Mouse (Mus musculus) C2C12 (cell line): ENCODE measurements around the gene Rad51b. TPM values are rescaled to one million over a fixed set of nuclear protein-coding genes. Genes with fewer than 3 reads are reported as not detected.

Experiments
- H3K27me3 ChIP-seq: one replicate; pipeline ENCODE4 v1.6.1; 2011; ENCODE audit not compliant: control insufficient read depth, insufficient read depth, insufficient read length
- H3K36me3 ChIP-seq: one replicate; pipeline ENCODE4 v1.6.1; 2011; ENCODE audit not compliant: control insufficient read depth, insufficient read depth
- H3K4me3 ChIP-seq: one replicate; pipeline ENCODE4 v1.5.1; 2011; ENCODE audit warnings: mild to moderate bottlenecking, control low read depth; ENCODE audit not compliant: poor library complexity, insufficient read depth, severe bottlenecking
- H3K79me2 ChIP-seq: one replicate; pipeline ENCODE4 v1.6.1; 2011; ENCODE audit not compliant: control insufficient read depth, insufficient read depth
- H3K79me3 ChIP-seq: one replicate; pipeline ENCODE4 v1.6.1; 2011; ENCODE audit warnings: low read depth, control low read depth
- H3ac ChIP-seq: one replicate; pipeline ENCODE3; 2011; ENCODE audit warnings: low read depth; ENCODE audit not compliant: control insufficient read depth, insufficient read length
- CEBPB ChIP-seq: IDR thresholded peaks from one replicate; pipeline ENCODE4 v1.6.1; 2011; ENCODE audit warnings: low read depth, mild to moderate bottlenecking, control low read depth, moderate library complexity
- CTCF ChIP-seq: IDR thresholded peaks from one replicate; pipeline ENCODE4 v1.5.1; 2011; ENCODE audit not compliant: control insufficient read depth, insufficient read depth, insufficient read length
- FOSL1 ChIP-seq: IDR thresholded peaks from one replicate; pipeline ENCODE4 v1.8.0; 2011; ENCODE audit warnings: mild to moderate bottlenecking, low read length; ENCODE audit not compliant: poor library complexity, insufficient read depth, severe bottlenecking
- MAX ChIP-seq: IDR thresholded peaks from one replicate; pipeline ENCODE4 v1.6.1; 2011; ENCODE audit warnings: mild to moderate bottlenecking, control low read depth
- MYOD1 ChIP-seq: IDR thresholded peaks from one replicate; pipeline ENCODE4 v1.6.1; 2011; ENCODE audit warnings: low read depth; ENCODE audit not compliant: control insufficient read depth, insufficient read length
- MYOG ChIP-seq: IDR thresholded peaks from one replicate; pipeline ENCODE4 v1.6.1; 2011; ENCODE audit not compliant: control insufficient read depth, insufficient read length; ENCODE audit errors: extremely low read depth
- USF1 ChIP-seq: IDR thresholded peaks from one replicate; pipeline ENCODE4 v1.6.1; 2011; ENCODE audit warnings: low read depth, mild to moderate bottlenecking, control low read depth, moderate library complexity
- polyA plus RNA-seq: library from polyadenylated mRNA; unstranded; fragments of >200 nt; fragmentation: generic; extraction: Trizol; gene quantifications from one replicate; pipeline ENCODE4 v1.2.1, GENCODE M21; 2012; ENCODE audit warnings: missing spikeins

The Rad51b gene
- polyA plus RNA-seq, 1 experiment = 1.3 TPM

- TF ChIP-seq CTCF = no peak
- no peak for TF ChIP-seq USF1
- no peak for TF ChIP-seq MYOG
- TF ChIP-seq MAX = no peak
- no peak for TF ChIP-seq MYOD1
- TF ChIP-seq FOSL1 = no peak
- no peak for TF ChIP-seq CEBPB
- H3K4me3 ChIP-seq = no peak overlapping the region
Measured at GRCm38 (mm10) chr12:79377378-79377777, 80.3 kb downstream of the Rad51b start.

GRCm38 (mm10) chr12:79377861-79378260 is 80.8 kb downstream of the Rad51b start:
- Histone ChIP-seq H3K79me2 (no peaks in the 10 kb centered on the region), H3ac (no peak overlapping the region), H3K36me3 (no peaks in the 10 kb centered on the region), H3K4me3 (no peak overlapping the region), H3K79me3 (no peaks in the 10 kb centered on the region), H3K27me3 (no peaks in the 10 kb centered on the region)
- no peak for TF ChIP-seq CTCF
- TF ChIP-seq CEBPB = no peak
- no peak for TF ChIP-seq MYOG
- TF ChIP-seq MYOD1 = no peak
- no peak for TF ChIP-seq USF1
- TF ChIP-seq MAX = no peak
- TF ChIP-seq FOSL1 = no peak

More at GRCm38 (mm10) chr12:79377378-79377777, 80.3 kb downstream of the Rad51b start:
- H3K27me3 ChIP-seq = no peaks in the 10 kb centered on the region
- H3K79me3 ChIP-seq = no peaks in the 10 kb centered on the region
- no peaks in the 10 kb centered on the region for H3K36me3 ChIP-seq
- H3ac ChIP-seq = no peak overlapping the region
- no peaks in the 10 kb centered on the region for H3K79me2 ChIP-seq

GRCm38 (mm10) chr12:79380190-79380589 is 83.1 kb downstream of the Rad51b start:
- no peaks in the 10 kb centered on the region for H3K36me3 ChIP-seq
- no peaks in the 10 kb centered on the region for H3K79me3 ChIP-seq
- H3K27me3 ChIP-seq = no peaks in the 10 kb centered on the region
- no peaks in the 10 kb centered on the region for H3K79me2 ChIP-seq
- TF ChIP-seq MYOD1 (no peak), MYOG (no peak), CTCF (no peak), FOSL1 (no peak), CEBPB (no peak), USF1 (no peak), MAX (no peak)
- no peak overlapping the region for H3K4me3 ChIP-seq
- no peak overlapping the region for H3ac ChIP-seq

- Histone ChIP-seq H3K4me3 (no peak overlapping the region), H3K36me3 (no peaks in the 10 kb centered on the region), H3K79me2 (no peaks in the 10 kb centered on the region), H3K79me3 (no peaks in the 10 kb centered on the region), H3K27me3 (no peaks in the 10 kb centered on the region), H3ac (no peak overlapping the region)
- TF ChIP-seq MYOD1 (no peak), MYOG (no peak), CTCF (no peak), MAX (no peak), CEBPB (no peak), USF1 (no peak), FOSL1 (no peak)
Measured at GRCm38 (mm10) chr12:79381489-79381888, 84.4 kb downstream of the Rad51b start.

DNA sequence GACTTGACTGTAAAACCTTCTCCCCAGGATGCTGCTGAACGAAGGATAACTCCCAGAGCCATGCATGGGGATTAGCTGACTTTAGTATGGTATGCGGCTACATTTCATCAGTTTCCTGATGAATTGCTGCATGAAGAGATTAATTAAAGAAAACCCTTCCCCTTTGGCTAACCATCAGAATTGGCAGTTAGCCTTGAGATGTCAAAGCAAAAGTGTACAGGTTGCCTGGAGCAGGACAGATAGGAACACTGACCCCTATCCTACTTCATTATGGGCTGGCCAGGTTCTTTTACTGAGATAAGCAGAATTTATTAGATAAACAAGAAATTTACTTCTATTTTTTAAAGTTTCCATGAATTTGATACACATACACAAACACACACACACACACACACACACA is 85.3 kb downstream of the Rad51b start:
- no peaks in the 10 kb centered on the region for H3K79me3 ChIP-seq
- no peaks in the 10 kb centered on the region for H3K27me3 ChIP-seq

DNA sequence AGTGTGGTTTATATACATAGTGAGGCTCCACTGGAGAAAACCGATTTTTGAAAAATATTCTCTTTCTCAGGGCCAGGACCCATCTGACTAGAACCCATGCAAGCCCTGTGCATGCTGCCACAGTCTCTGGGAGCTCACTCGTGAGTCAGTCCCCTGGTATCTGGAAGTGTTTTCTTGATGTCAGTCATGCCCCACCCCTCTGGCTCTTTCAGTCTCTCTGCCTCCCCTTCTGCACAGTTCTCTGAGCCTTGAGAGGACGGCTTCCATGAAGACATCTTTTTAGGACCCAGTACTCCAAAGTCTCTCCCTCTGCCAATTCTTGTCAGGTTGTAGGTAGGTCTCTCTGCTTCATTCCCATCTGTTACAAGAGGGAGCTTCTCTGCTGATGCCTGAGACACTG is 86.5 kb downstream of the Rad51b start:
- no peaks in the 10 kb centered on the region for H3K27me3 ChIP-seq
- no peaks in the 10 kb centered on the region for H3K36me3 ChIP-seq
- H3K79me2 ChIP-seq = no peaks in the 10 kb centered on the region
- no peak for TF ChIP-seq CEBPB
- TF ChIP-seq FOSL1 = no peak
- TF ChIP-seq MYOG = no peak
- no peak for TF ChIP-seq CTCF
- no peak overlapping the region for H3K4me3 ChIP-seq
- no peak overlapping the region for H3ac ChIP-seq
- no peaks in the 10 kb centered on the region for H3K79me3 ChIP-seq

More for the DNA sequence above, 85.3 kb downstream of the Rad51b start:
- Histone ChIP-seq H3K79me2 (no peaks in the 10 kb centered on the region), H3K4me3 (no peak overlapping the region), H3K36me3 (no peaks in the 10 kb centered on the region), H3ac (no peak overlapping the region)
- no peak for TF ChIP-seq CTCF
- TF ChIP-seq MAX = no peak
- TF ChIP-seq USF1 = no peak
- no peak for TF ChIP-seq MYOD1
- no peak for TF ChIP-seq MYOG
- no peak for TF ChIP-seq CEBPB
- no peak for TF ChIP-seq FOSL1
